ENCODE assay signal across 8 mouse cellular contexts in genomic region chr19:45813263-45813662, GRCm38 (mm10). TPM values are rescaled to one million over a fixed set of nuclear protein-coding genes. Genes with fewer than 3 reads are reported as not detected.
DNase-seq lines count a peak whose midpoint lies in the region; ATAC-seq lines count a peak whose summit lies in the region.

No protein-coding gene starts in this region.

- ATAC-seq in activated CD4-positive, CD25-positive, alpha-beta regulatory T cell, adult 4 months = peak; percentile 44
- ATAC-seq in common myeloid progenitor, adult 5-6 weeks (replicated peaks; ENCODE audit: low read depth, poor library complexity, severe bottlenecking) = peak; percentile 46
- peak; percentile 36 for ATAC-seq in granulocyte monocyte progenitor cell, adult 5-6 weeks (replicated peaks; ENCODE audit: poor library complexity, severe bottlenecking)

- DNase-seq in CD4-positive helper T cell, adult 2 months (ENCODE audit: low read depth, low spot score) = peak; percentile 78
- DNase-seq in layer of hippocampus, adult 18-20 months (ENCODE audit: low spot score in 2 of 2) = peak; percentile 75 to 95
- peak; percentile 91 for DNase-seq in lung, postnatal 10 days
- peak; percentile 82 for DNase-seq in ovary, postnatal 36 days (ENCODE audit: low spot score)
- DNase-seq in thymus, postnatal 14 days = peak; percentile 87

RNA-seq across cellular contexts. Expression of gene Kcnip2, which starts 2.6 kb away (rescaled TPM):
- polyA plus RNA-seq in activated CD4-positive, CD25-positive, alpha-beta regulatory T cell, adult 4 months (2017; shearing (Covaris generic)) = 1 to 10 TPM; 8.1 to 9.3 TPM
- not detected in 2 replicates for total RNA-seq in common myeloid progenitor, adult 5-6 weeks (2017)
- not detected in 2 replicates for total RNA-seq in granulocyte monocyte progenitor cell, adult 5-6 weeks (2014; fragmentation: Nextera tagmentation)
- not detected in 2 replicates for total RNA-seq in granulocyte monocyte progenitor cell, adult 5-6 weeks (2017)
- 100 to 1,000 TPM; 208 to 213 TPM for total RNA-seq in layer of hippocampus, adult 18-20 months (2021)

RNA-seq across cellular contexts. Expression of gene Mgea5, which starts 29.6 kb away (rescaled TPM):
- 100 to 1,000 TPM; 146 to 151 TPM for polyA plus RNA-seq in activated CD4-positive, CD25-positive, alpha-beta regulatory T cell, adult 4 months (2017; shearing (Covaris generic))
- total RNA-seq in common myeloid progenitor, adult 5-6 weeks (2017) = 144 and 182 TPM in 2 replicates
- 76.2 and 99.7 TPM in 2 replicates for total RNA-seq in granulocyte monocyte progenitor cell, adult 5-6 weeks (2014; fragmentation: Nextera tagmentation)
- 106 and 110 TPM in 2 replicates for total RNA-seq in granulocyte monocyte progenitor cell, adult 5-6 weeks (2017)
- total RNA-seq in layer of hippocampus, adult 18-20 months (2021) = 100 to 1,000 TPM; 153 to 160 TPM

Comparison
In these comparisons a context has a peak if more than half of its experiments do, and no peak if none do; other contexts are left out.
1. Peak in every context shown above with its lines: DNase-seq and ATAC-seq.
2. RNA of gene Kcnip2, which starts 2.6 kb away (total RNA-seq): 208 to 213 TPM in layer of hippocampus, adult 18-20 months; not detected in common myeloid progenitor, adult 5-6 weeks and not detected in granulocyte monocyte progenitor cell, adult 5-6 weeks; every median in the first group is over 100 times any median in the second.